Mouse (Mus musculus): ENCODE results near the gene Fam168a.
"Not testable (repeated sequence)": the region's sequence is repeated elsewhere in the genome, so short reads cannot be mapped to it uniquely, and the experiment has no call there.

Fam168a gene

DNA sequence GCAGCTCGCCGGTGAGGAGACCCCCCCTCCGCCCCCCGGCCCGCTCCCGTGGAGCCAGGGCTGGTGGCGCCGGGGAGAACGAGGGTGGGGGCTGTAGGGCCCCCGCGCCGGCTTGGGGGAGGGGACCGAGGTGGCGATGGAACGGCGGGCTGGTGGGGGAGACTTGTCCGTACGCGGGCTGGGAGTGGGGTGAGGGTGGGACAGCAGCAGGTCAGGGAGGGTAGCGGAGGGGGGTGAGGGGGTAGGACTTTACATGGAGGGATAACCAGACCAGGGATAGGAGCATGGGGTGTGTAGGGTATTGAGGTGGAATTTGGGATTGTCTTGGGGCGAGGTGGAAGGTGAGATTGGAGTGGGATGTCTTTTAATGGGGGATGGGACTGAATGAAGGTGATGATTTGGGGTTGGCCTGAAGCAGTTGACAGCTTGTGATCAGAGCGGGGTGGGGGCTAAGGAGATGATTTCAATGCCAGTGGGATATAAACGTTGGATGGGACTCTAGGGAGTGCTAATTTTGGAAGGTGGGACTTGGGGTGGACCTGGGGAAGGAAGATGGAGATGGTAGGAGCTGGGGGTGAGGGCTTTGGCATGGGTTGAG is 547 bp downstream of the Fam168a start:
- peak; percentile 15 for DNase-seq (ENCODE audit: low spot score)

GRCm38 (mm10) chr7:100718741-100719140 is 12.3 kb downstream of the Fam168a start:
- DNase-seq (ENCODE audit: low spot score): no peak

- no peak for DNase-seq (ENCODE audit: low spot score)
These were observed 15.8 kb downstream of the Fam168a start for GRCm38 (mm10) chr7:100722268-100722667.

GRCm38 (mm10) chr7:100723453-100724294 is 17.2 kb downstream of the Fam168a start:
- no peak for DNase-seq (ENCODE audit: low spot score)

DNA sequence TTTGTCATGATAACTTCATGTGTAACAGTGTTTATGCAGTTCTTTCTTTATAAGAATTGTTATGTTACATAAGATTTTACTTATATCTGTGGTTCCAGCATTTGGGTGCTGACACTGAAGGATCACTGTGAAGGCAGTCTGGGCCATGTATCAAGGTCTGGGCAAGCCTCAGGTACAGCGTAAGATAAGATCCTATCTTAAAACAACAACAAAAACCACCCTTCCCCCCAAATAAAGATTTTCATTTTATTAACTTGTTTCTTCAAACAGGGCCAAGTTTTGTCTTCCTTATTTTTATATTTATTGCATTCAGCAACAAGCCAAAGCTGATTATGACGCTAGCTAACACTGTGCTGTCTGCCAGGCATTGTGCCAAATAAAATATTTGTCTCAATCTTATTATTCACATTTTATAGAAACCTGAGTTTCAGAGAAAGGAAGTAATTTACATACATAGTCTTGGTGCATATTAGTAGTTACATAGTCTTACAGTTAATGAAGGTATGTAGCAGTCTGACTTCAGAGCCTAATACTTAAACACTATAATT is 21.2 kb downstream of the Fam168a start:
- DNase-seq (ENCODE audit: low spot score): no peak

DNA sequence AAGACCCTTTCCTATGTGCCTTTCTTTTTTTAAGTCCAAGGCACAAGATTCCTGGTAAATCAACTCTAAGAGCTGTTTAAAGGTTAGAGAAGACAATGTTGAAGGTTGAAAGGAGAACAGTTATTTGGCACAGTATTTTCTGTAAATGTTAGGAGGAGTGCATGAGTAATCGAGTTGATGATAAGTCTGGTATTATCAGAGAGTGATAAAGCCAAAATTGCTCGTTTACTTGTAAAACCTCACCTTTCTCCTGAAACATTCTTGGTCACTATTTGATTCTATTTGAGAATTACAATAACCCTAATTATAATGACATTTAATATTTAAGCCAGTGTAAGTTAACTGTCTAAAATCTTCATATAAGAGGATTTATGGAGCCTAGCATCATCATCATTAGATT is 23.3 kb downstream of the Fam168a start:
- DNase-seq (ENCODE audit: low spot score): no peak

DNA sequence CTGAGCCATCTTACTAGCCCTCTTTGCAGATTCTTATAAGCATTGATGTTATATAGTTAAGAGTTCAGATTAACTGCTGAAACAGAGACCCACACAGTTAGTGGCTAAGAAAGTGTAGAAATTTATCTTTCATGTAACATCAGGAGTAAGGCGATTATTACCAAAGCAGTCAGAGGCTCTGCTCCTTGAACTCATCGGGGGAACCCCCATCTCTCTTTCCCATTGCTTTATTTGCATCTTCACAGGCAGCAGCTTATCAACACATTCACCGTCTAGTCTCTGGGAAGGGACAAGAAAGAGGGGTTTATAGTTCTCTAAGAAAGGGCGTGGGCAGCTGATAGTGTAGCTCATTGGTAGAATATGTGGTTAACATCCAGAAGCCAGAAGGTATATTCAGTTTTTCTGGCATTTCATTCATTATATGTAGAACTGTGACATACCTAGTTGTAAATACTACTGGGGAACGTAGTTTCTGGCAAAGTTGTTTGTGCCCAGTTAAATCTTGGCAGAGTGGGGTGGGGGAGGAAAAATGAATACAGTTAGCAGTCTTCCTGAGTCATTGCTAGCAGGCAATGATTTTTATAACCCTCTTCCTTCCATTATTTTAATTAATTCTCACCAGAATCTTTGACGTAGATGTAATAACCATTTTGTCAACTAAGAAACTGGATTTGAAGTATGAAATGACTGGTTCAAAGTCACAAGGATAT is 26.1 kb downstream of the Fam168a start:
- DNase-seq (ENCODE audit: low spot score): no peak

- DNase-seq (ENCODE audit: low spot score): peak; percentile 40
These were observed 26.8 kb downstream of the Fam168a start for GRCm38 (mm10) chr7:100733051-100733813.

- DNase-seq (ENCODE audit: low spot score): peak; percentile 46
These were observed 27.8 kb downstream of the Fam168a start for GRCm38 (mm10) chr7:100734201-100734600.

DNA sequence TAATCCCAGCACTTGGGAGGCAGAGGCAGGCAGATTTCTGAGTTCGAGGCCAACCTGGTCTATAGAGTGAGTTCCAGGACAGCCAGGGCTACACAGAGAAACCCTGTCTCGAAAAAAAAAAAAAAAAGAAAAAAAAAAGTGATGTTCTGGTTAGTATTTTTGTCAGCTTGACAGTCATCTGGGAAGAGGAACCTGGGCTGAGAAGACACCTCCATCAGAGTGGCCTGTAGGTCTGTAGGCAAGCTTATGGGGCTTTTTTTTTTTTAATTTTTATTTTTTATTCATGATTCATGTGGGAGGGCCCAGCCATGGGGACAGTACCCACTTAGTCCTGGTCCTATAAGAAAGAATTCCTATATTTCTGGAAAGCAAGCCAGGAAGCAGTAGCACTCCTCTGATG is 28.5 kb downstream of the Fam168a start:
- DNase-seq (ENCODE audit: low spot score): not testable (repeated sequence)

DNA sequence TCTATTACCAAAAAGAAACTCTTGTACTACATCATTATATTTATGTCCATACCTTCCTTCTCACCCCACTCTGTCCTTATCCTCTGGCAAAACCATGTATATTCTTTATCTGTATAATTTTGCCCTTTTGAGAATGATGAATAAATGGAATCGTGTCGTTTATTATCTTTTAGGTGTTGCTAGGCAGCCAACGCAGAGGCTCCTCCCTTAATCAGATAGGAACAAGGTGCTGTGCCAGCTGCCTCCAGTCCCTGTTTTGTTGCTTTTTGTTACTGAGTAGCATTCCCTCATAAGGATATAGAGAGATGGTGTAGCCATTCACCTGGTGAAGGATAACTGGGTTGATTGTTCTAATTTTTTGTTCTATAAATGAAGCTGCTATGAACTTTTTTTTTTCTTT is 29.7 kb downstream of the Fam168a start:
- no peak for DNase-seq (ENCODE audit: low spot score)

DNA sequence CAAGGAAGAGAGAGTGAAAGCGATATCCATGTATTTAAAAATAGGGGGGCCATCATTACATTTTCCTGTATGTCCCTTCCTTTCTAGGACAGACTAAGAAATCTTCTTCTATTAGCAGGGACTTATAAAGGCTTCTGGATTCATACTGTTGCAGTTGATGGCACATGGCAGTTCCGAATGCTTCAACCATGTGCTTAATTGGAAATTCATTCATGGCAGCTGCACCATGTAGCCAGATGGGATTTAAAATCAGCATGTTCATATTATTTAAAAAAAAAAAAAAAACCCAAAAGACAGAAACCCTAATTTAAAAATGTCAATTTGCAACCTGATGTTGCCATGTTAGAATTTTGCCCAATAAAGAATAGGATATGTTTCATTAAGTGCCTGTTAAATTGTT is 37.9 kb downstream of the Fam168a start:
- no peak for DNase-seq (ENCODE audit: low spot score)

DNA sequence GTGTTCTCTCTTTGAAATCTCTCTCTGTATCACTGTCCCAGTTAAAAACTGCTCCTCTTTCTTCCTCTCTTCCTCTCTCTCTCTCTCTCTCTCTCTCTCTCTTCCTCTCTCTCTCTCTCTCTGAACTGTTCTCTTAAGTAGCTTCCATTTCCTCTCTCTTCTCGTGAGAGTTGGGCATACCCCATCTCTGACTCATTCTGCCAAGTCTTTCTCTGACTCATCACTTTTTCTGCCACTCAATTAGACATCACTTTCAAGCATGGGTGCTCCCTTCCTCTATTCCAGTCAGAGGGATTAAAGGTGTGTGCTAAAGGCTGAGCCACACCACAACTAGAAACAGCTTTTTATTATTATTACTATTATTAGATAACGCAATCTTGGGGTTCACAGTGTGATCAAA is 43.7 kb downstream of the Fam168a start:
- DNase-seq (ENCODE audit: low spot score): no peak

DNA sequence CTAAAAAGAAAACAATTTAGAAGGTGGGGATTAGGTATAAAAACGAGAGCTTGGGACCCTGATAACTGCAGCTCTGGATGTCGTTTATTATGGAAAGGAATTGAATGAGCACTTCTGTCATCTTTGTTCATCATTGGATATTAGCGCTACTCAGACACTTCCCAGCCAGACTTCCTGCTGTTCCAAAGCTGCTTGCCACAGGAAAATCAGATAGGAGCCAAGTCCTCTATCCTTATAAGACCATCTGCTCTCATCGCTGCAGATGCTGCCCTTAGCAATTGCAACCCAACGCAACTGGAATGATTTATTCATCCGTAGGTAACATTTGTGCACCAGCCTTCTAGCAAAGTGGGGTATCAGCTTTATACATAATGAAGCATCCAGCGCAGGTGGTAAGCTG is 52.3 kb downstream of the Fam168a start:
- DNase-seq (ENCODE audit: low spot score): no peak

DNA sequence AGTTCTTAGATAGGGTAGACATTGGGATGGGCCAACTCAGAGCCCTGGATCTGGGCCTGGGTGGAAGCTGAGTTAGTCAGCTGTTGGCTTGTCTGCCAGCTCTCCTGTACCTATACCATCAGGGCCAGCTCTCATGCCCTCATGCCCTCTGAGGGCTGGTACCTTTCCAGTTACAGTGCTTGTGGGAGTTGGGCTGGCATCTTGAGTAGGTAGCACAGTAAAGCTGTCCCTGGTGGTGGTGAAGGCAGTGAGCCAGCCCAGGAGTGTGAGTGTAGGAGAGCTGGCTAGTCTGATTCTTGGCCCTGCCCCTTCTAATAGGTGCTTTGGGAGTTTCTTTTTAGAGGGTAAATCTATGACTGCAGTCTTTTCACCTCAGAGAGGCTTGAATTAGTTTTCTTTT is 56.3 kb downstream of the Fam168a start:
- DNase-seq (ENCODE audit: low spot score): no peak

DNA sequence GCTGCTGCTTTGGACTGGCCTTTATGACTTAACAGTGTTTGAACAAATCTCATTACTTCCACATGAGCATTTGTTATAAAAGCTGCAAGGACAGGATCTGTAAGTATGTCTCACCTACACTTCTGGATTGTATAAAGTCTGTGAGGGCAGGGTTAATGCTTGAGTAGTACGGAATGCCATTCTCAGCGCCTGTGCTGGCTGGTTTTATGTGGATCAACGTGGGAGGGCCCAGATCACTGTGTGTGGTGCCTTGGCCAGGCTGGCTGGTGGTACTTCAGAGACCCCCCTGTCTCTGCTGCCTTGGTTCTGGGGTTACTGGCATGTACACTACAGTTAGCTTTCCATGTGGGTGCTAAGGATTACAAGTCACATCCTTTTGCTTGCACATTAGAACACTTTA is 61.1 kb downstream of the Fam168a start:
- DNase-seq (ENCODE audit: low spot score): no peak

DNA sequence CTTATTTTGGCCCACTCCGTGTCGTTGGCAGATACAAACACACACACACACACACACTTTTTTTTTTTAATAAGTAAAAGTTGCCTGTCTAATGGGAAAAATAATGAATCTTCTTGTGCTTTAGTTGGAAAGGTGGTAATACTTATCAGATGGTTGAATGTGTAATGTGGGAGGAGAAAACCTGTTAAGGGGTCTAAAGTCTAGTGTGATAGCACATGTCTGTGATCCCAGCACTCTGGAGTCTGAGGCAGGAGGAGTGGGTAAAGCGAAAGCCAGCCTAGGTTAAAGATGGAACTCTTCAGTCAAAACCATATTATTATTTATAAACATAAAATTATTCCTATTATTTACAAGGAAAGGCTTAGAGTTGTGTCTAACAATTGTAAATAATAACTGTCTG is 61.6 kb downstream of the Fam168a start:
- DNase-seq (ENCODE audit: low spot score): no peak

DNA sequence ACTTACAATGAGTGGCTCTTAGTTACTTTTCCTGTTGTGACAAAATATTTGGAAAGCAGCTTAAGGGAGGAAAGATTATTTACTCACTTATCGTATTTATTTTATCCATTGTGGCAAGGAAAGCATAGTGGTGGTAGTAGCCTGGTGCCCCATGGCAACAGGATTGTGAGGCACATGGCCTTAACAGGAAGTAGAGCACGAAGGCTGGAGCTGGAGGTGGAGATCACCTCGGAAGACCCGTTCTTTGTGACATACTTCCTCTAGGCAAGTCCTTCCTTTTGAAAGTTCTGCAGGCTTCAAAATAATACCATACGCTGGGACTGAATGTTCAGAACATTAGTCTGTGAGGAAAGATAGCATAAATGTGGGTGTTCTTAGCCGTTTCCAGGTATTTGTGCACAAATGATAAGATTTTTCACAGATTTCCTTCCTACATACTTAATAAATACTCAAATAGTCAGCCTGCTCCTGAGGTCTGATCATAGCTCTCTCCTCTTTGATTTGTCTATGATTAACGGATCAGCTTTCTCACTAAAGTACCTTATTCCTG is 63.2 kb downstream of the Fam168a start:
- no peak for DNase-seq (ENCODE audit: low spot score)

DNA sequence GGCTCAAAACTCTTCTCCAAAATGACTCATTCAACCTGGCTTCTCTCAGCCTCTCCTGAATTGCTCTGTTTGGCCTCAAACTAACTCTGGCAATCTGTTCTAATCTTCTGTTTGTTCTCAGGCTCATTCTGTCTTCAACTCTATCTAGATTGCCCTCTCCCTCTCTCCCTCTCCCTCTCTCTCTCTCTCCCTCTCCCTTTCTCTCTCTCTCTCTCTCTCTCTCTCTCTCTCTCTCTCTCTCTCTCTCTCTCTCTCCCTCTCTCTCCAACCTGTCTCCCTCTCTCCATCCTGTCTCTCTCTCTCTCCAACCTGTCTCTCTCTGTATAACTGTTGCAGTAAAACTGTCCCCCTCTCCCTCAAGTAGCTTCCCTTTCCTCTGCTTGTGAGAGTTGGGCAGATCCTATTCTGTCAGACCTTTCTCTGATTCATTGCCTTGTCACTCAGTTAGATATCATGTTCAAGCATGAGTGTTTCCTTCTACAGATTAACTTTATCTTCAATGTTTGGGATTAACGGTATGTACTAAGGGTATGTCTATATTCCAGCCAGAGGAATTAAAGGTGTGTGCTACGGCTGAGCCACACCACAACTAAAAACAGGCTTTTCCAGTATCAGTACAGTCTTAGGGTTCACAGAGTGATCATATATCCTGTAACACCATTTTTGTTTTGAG is 64.4 kb downstream of the Fam168a start:
- no peak for DNase-seq (ENCODE audit: low spot score)

DNA sequence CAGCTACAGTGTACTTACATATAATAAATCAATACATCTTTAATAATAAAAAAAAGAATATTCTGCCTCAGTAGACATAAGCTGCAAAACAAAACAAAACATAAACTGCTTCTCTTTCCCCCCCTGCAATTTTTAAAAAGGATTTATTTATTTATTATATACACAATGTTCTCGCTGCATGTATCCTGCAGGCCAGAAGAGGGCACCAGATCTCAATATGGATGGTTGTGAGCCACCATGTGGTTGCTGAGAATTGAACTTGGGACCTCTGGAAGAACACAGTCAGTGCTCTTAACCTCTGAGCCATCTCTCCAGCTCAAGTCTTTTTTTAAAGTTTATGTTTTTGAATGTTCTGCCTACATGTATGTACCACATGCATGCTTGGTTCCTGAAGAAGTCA is 67.8 kb downstream of the Fam168a start:
- DNase-seq (ENCODE audit: low spot score): no peak

GRCm38 (mm10) chr7:100775810-100776209 is 69.4 kb downstream of the Fam168a start:
- DNase-seq (ENCODE audit: low spot score): no peak

All from MN1 (cell line).